Mouse (Mus musculus) CH12.LX (cell line): ENCODE data around the gene Lrch1. TPM values are rescaled to one million over a fixed set of nuclear protein-coding genes. Genes with fewer than 3 reads are reported as not detected.

Experiments used
- DNase-seq: peaks from one replicate; pipeline ENCODE4 v3.0.0-alpha.2; 2013; ENCODE audit errors: extremely low read depth
- H3K27ac ChIP-seq: 2 replicates; pipeline ENCODE4 v1.5.1; 2012; ENCODE audit warnings: low read depth, mild to moderate bottlenecking, control low read depth, moderate library complexity; ENCODE audit not compliant: insufficient read depth
- H3K27me3 ChIP-seq: replicated peaks from 2 replicates; pipeline ENCODE3; 2012; ENCODE audit warnings: inconsistent platforms
- H3K36me3 ChIP-seq, 2 experiments: replicated peaks in 1 of 2; 2 replicates each; pipeline versions ENCODE3 to v1.6.1; 2012; ENCODE audit warnings: inconsistent platforms in 1 of 2, low read length in 1 of 2, mild to moderate bottlenecking in 1 of 2, mixed read lengths in 1 of 2, moderate library complexity in 1 of 2; ENCODE audit not compliant: control insufficient read depth in 1 of 2, insufficient read depth in 1 of 2
- H3K4me1 ChIP-seq, 2 experiments: 2 replicates each; pipeline ENCODE4 v1.6.1; 2012; ENCODE audit warnings: inconsistent platforms in 1 of 2, moderate library complexity in 1 of 2; ENCODE audit not compliant: insufficient read depth in 2 of 2, control insufficient read depth in 1 of 2
- H3K4me2 ChIP-seq: 2 replicates; pipeline ENCODE4 v1.6.1; 2012; ENCODE audit warnings: low read depth, mild to moderate bottlenecking, control low read depth; ENCODE audit not compliant: poor library complexity, insufficient read depth, severe bottlenecking
- H3K4me3 ChIP-seq, 3 experiments: fragments of 150-350 bp in 1 of 3; sonication (generic) in 1 of 3; replicated peaks in 1 of 3; 2 replicates each; pipeline versions ENCODE3 to v1.5.1; 2011 to 2012; ENCODE audit warnings: low read depth in 2 of 3, low read length in 2 of 3, mild to moderate bottlenecking in 2 of 3, moderate library complexity in 2 of 3, control low read depth in 1 of 3, improper control_type of control experiment in 1 of 3, inconsistent platforms in 1 of 3, mixed read lengths in 1 of 3; ENCODE audit not compliant: poor library complexity in 1 of 3
- H3K79me2 ChIP-seq: replicated peaks from 2 replicates; pipeline ENCODE4 v1.6.1; 2012; ENCODE audit warnings: mild to moderate bottlenecking, moderate library complexity; ENCODE audit not compliant: control insufficient read depth, poor library complexity, insufficient read depth, severe bottlenecking; ENCODE audit errors: extremely low read depth
- H3K9ac ChIP-seq: 2 replicates; pipeline ENCODE4 v1.6.1; 2012; ENCODE audit warnings: low read depth, mild to moderate bottlenecking, control low read depth, moderate library complexity; ENCODE audit not compliant: insufficient read depth
- H3K9me3 ChIP-seq: replicated peaks from 2 replicates; pipeline ENCODE3; 2012; ENCODE audit warnings: low read length, inconsistent platforms, mixed read lengths
- BHLHE40 ChIP-seq: IDR thresholded peaks from 2 replicates; pipeline ENCODE4 v1.6.1; 2011; ENCODE audit warnings: mild to moderate bottlenecking, low read depth, low read length, improper control_type of control experiment
- CHD2 ChIP-seq: IDR thresholded peaks from 2 replicates; pipeline ENCODE4 v1.6.1; 2011; ENCODE audit warnings: low read length, improper control_type of control experiment
- E2F4 ChIP-seq: IDR thresholded peaks from 2 replicates; pipeline ENCODE4 v1.6.1; 2011; ENCODE audit warnings: low read depth, low read length, improper control_type of control experiment; ENCODE audit not compliant: insufficient replicate concordance
- EP300 ChIP-seq: IDR thresholded peaks from 2 replicates; pipeline ENCODE4 v1.6.1; 2011; ENCODE audit warnings: low read length, improper control_type of control experiment
- IRF4 ChIP-seq: IDR thresholded peaks from 2 replicates; pipeline ENCODE4 v1.6.1; 2014; ENCODE audit warnings: low read depth, mild to moderate bottlenecking, inconsistent platforms, low read length, improper control_type of control experiment
- KAT2A ChIP-seq: IDR thresholded peaks from 2 replicates; pipeline ENCODE4 v1.6.1; 2012; ENCODE audit warnings: low read length, improper control_type of control experiment, inconsistent platforms; ENCODE audit not compliant: insufficient replicate concordance
- MAX ChIP-seq: IDR thresholded peaks from 2 replicates; pipeline ENCODE4 v1.6.1; 2011; ENCODE audit warnings: low read length, improper control_type of control experiment
- MEF2A ChIP-seq: IDR thresholded peaks from 2 replicates; pipeline ENCODE4 v1.6.1; 2014; ENCODE audit warnings: low read depth, mild to moderate bottlenecking, inconsistent platforms, low read length, improper control_type of control experiment, borderline replicate concordance
- MXI1 ChIP-seq: IDR thresholded peaks from 2 replicates; pipeline ENCODE4 v1.6.1; 2011; ENCODE audit warnings: mild to moderate bottlenecking, low read depth, low read length, improper control_type of control experiment
- MYC ChIP-seq: IDR thresholded peaks from 2 replicates; pipeline ENCODE4 v1.6.1; 2011; ENCODE audit warnings: low read depth, mild to moderate bottlenecking, improper control_type of control experiment, low read length
- PAX5 ChIP-seq: IDR thresholded peaks from 2 replicates; pipeline ENCODE4 v1.6.1; 2012; ENCODE audit warnings: low read length, inconsistent platforms, mixed read lengths
- POLR2A ChIP-seq: IDR thresholded peaks from 2 replicates; pipeline ENCODE4 v1.6.1; 2011; ENCODE audit warnings: low read depth, mild to moderate bottlenecking, improper control_type of control experiment, low read length
- RCOR1 ChIP-seq: conservative IDR thresholded peaks from 2 replicates; pipeline ENCODE4 v1.6.1; 2012; ENCODE audit warnings: low read depth, mild to moderate bottlenecking, inconsistent platforms, low read length, improper control_type of control experiment
- SIN3A ChIP-seq: IDR thresholded peaks from 2 replicates; pipeline ENCODE4 v1.6.1; 2012; ENCODE audit warnings: low read length, improper control_type of control experiment, inconsistent platforms
- TCF12 ChIP-seq: IDR thresholded peaks from 2 replicates; pipeline ENCODE4 v1.6.1; 2014; ENCODE audit warnings: low read depth, mild to moderate bottlenecking, inconsistent platforms, low read length, improper control_type of control experiment
- UBTF ChIP-seq: IDR thresholded peaks from 2 replicates; pipeline ENCODE4 v1.6.1; 2012; ENCODE audit warnings: low read depth, mild to moderate bottlenecking, inconsistent platforms, low read length, improper control_type of control experiment, moderate library complexity
- USF1 ChIP-seq: IDR thresholded peaks from 2 replicates; pipeline ENCODE4 v1.6.1; 2014; ENCODE audit warnings: low read depth, mild to moderate bottlenecking, inconsistent platforms, low read length, improper control_type of control experiment
- USF2 ChIP-seq: conservative IDR thresholded peaks from 2 replicates; pipeline ENCODE4 v1.6.1; 2011; ENCODE audit warnings: low read depth, low read length, improper control_type of control experiment
- dilution Hi-C: fragments of 300-500 bp; cut with MboI; formaldehyde crosslinking; loops from 2 replicates; pipeline ENCODE4 v1.14.3; 2020; ENCODE audit warnings: low sequenced_read_pairs; ENCODE audit not compliant: extremely low pct_unique_long_range_greater_than_20kb, extremely low pct_ligation_motif_present
- in situ Hi-C: fragments of 300-500 bp; cut with MboI; formaldehyde crosslinking; loops from 3 replicates; pipeline ENCODE4 v1.14.3; 2019; ENCODE audit warnings: low sequenced_read_pairs, low pct_ligation_motif_present, low pct_unique_long_range_greater_than_20kb, mixed read lengths
- polyA plus RNA-seq: library from polyadenylated mRNA; unstranded; fragments of >175 nt; gene quantifications from 2 replicates; pipeline ENCODE4 v1.2.1, GENCODE M21; 2012; ENCODE audit warnings: low read depth; ENCODE audit not compliant: insufficient read length
- total RNA-seq, 2 experiments: library from RNA; depleted of rRNA; stranded (reverse); fragments of 300-350 nt in 1 of 2; fragments of >200 nt in 1 of 2; gene quantifications; 2 replicates each; pipeline ENCODE4 v1.2.3; 2012 to 2014

Lrch1 gene
- total and polyA plus RNA-seq, 3 experiments = 10.3 to 23.3 (median 12.8) TPM

DNA sequence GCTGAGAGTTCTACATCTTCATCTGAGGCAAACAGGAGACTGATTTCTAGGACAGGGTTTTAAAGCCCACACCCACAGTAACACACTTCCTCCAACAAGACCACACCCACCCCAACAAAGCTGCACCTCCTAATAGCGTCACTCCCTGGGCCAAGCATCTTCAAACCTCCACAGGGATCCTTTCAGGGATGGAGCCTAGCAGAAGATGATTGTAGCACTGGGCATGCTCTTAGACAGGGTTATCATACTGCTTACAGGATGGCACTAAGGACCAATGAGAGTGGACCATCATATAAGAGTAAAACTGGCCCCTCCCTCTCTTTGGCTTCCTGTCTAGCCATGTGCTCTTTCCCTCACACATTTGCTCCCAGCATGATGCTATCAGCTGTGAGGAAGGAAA, 112.7 kb downstream of the Lrch1 start:
- peaks cover 3% of the 10 kb centered on the region; the same call in 1 of the 2 replicates for H3K79me2 ChIP-seq
- dilution Hi-C loops = no loop called here
- peak; percentile 39; the same call in 1 of the 2 replicates for TF ChIP-seq MAX
- TF ChIP-seq MYC = 0 out of 2 replicates have a peak, but pooled peaks have one; percentile 63
- TF ChIP-seq RCOR1 = no peak
- TF ChIP-seq, all 38 proteins: peak for 2
- DNase-seq = no peak
- Histone ChIP-seq H3K36me3 (peaks cover 5 to 67% of the 10 kb centered on the region in 2 experiments), H3K9me3 (no peaks in the 10 kb centered on the region), H3K9ac (no peak overlapping the region), H3K27ac (no peak overlapping the region), H3K4me1 (peaks cover 0 to 44% of the 10 kb centered on the region in 2 experiments; a peak in 2 of 4 replicates), H3K27me3 (no peaks in the 10 kb centered on the region), H3K4me2 (no peak overlapping the region), H3K4me3 (no peak overlapping the region)
- in situ Hi-C loops = no loop called here

DNA sequence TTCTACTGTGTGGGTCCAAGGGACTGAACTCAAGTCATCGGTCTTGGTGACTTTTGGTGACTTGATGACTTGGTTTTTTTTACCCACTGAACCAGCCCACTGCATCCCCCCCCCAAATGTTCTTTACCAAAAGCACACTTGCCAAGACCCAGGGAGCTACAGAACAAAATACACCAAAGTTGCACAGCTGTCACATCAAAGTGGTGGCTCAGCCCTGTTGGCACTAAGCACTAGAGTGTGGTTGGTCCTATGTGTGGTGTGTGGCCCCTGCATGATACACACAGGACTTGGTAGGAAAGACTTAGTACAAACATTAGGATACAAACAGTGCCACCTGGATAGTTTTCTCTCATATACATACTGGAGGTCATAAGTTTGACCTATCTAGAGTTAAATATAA, 113.5 kb downstream of the Lrch1 start:
- Histone ChIP-seq H3K4me3 (no peak overlapping the region), H3K9ac (no peak overlapping the region), H3K79me2 (peaks cover 3% of the 10 kb centered on the region; the same call in 1 of the 2 replicates), H3K27ac (no peak overlapping the region), H3K27me3 (no peaks in the 10 kb centered on the region), H3K9me3 (no peaks in the 10 kb centered on the region), H3K4me1 (peaks cover 0 to 36% of the 10 kb centered on the region in 2 experiments; a peak in 2 of 4 replicates), H3K36me3 (peaks cover 5 to 68% of the 10 kb centered on the region in 2 experiments), H3K4me2 (no peak overlapping the region)
- in situ Hi-C loops (no loop called here), dilution Hi-C loops (no loop called here)
- TF ChIP-seq CHD2 = no peak
- no peak for TF ChIP-seq UBTF
- TF ChIP-seq SIN3A = no peak
- no peak for DNase-seq

DNA sequence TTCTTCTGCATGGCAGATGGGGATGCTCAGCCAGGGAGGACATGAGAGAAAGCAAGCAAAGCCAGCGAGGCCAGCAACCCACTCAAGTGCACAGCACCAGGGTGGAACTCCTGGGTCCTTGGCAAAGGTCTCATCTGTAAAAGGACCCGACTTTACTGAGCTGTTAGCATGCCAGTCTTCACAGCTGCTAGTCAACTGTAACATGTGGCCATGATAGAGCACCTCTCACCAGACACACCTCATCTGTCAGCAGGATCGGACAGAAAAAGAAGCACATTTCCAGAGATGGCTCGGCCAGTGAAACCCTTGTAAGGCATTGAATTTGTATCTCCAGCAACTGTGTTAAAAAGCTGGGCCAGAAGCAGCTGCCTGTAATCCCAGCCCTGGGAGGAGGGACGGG, 116.0 kb downstream of the Lrch1 start:
- H3K4me3 ChIP-seq = no peak overlapping the region
- dilution Hi-C loops (no loop called here), in situ Hi-C loops (no loop called here)
- no peak for DNase-seq
- H3K36me3 ChIP-seq = peaks cover 10 to 78% of the 10 kb centered on the region in 2 experiments
- H3K4me2 ChIP-seq = no peak overlapping the region
- no peak overlapping the region for H3K9ac ChIP-seq
- H3K79me2 ChIP-seq = no peaks in the 10 kb centered on the region; the same call in 1 of the 2 replicates
- H3K9me3 ChIP-seq = no peaks in the 10 kb centered on the region
- no peak overlapping the region for H3K27ac ChIP-seq
- no peaks in the 10 kb centered on the region for H3K27me3 ChIP-seq
- TF ChIP-seq SIN3A = no peak
- no peak for TF ChIP-seq USF1
- no peak for TF ChIP-seq KAT2A
- no peak for TF ChIP-seq MXI1
- TF ChIP-seq USF2 = no peak
- no peak for TF ChIP-seq MEF2A
- no peak for TF ChIP-seq EP300
- no peak for TF ChIP-seq IRF4
- no peak for TF ChIP-seq PAX5
- TF ChIP-seq POLR2A = no peak
- no peak for TF ChIP-seq E2F4
- TF ChIP-seq BHLHE40 = no peak
- TF ChIP-seq TCF12 = no peak
- H3K4me1 ChIP-seq = peaks cover 0 to 42% of the 10 kb centered on the region in 2 experiments; a peak in 2 of 4 replicates
